Mouse (Mus musculus): ENCODE measurements around the gene Tnrc6a. TPM values are rescaled to one million over a fixed set of nuclear protein-coding genes. Genes with fewer than 3 reads are reported as not detected.

Tnrc6a gene
- polyA plus RNA-seq, 1 experiment from 2014 or later: 37.3 TPM

Other genes with a start within 250 kb of the Tnrc6a start
- 19.5 and 20.2 TPM in 2 replicates for gene Rbbp6, start 158.2 kb upstream of the Tnrc6a start, polyA plus RNA-seq (2015; fragmentation: Nextera tagmentation; extraction: Ambion mirVana)
- gene Slc5a11, start 90.9 kb downstream of the Tnrc6a start, polyA plus RNA-seq (2015; fragmentation: Nextera tagmentation; extraction: Ambion mirVana): 0.32 and 0.50 TPM in 2 replicates
- 104 and 112 TPM in 2 replicates for gene Lcmt1, start 245.9 kb downstream of the Tnrc6a start, polyA plus RNA-seq (2015; fragmentation: Nextera tagmentation; extraction: Ambion mirVana)
- gene Arhgap17, start 246.0 kb downstream of the Tnrc6a start, polyA plus RNA-seq (2015; fragmentation: Nextera tagmentation; extraction: Ambion mirVana): 8.8 and 11.2 TPM in 2 replicates

Measured in hindbrain, embryonic 16.5 days (tissue).